Mouse (Mus musculus): ENCODE data around the gene Nptxr. TPM values are rescaled to one million over a fixed set of nuclear protein-coding genes. Genes with fewer than 3 reads are reported as not detected.

Gene Nptxr
- total RNA-seq (2021): 10 to 100 TPM; 17.2 to 17.3 TPM
- long read RNA-seq, experiment 1, partial matches to known transcripts: 0 of 4 reads
- long read RNA-seq, experiment 1, other reads (novel, unspliced or antisense): 4 of 4 reads
- long read RNA-seq, experiment 2, full-length matches to known transcripts: 3 of 14 reads
- long read RNA-seq, experiment 2, partial matches to known transcripts: 0 of 14 reads
- long read RNA-seq, experiment 2, other reads (novel, unspliced or antisense): 11 of 14 reads

DNA sequence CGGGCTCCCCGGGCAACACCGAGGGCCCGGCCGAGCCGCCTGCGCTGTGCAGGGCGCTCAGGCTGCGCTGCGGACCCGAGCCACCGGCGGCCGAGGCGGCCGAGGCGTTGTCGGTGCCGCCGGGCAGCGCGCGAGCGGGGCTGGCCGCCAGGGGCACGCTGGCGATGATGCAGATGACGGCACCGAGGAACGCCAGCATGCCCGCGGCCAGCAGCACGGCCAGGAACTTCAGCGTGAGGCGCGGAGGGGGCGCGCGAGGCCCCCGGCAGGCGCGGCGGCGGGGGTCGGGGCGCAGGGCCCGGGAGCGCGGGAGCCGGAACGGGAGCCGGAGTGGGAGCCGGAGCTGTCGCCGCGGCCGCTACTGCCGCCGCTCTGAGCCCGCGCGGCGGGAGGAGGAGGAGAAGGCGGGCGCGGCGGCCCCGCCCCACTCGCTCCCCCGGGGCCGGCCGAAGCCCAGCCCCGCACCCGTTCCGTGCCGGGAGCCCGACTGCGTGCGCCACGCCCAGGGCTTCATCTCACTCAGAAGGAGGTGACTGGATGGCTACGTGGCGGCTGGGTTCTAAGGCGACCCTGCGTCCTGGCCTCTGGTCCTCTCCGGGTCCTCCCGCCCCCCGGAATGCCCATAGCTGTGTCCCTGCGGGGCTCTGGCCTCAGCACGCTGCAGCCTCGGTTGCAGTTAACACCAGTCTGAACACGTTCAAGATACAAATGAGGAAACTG is at the start of gene Nptxr:
Gene Nptxr (minus strand): TSS at position 415 of the 720 bp plus-strand sequence.
- no peak for DNase-seq (ENCODE audit: low spot score in 2 of 2)

DNA sequence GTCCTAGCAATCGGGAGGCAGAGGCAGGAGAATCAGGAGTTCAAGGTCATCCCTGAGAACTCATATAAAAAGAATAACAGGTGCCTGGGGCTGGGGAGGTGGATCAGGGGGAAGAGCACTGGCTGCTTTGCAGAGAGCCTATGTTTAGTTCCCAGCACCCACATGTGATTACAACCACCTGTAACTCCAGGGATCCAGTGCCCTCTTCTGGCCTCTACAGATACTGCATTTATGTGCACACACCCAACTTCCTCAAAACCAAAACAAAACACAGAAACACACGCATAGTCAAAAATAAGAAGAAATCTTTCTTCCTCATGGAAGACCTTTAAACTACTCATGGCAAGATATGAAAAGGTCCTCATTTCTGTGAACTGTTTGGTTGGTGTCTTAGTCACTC is 45.6 kb upstream of the Nptxr start:
- DNase-seq (ENCODE audit: low spot score in 2 of 2): no peak

DNA sequence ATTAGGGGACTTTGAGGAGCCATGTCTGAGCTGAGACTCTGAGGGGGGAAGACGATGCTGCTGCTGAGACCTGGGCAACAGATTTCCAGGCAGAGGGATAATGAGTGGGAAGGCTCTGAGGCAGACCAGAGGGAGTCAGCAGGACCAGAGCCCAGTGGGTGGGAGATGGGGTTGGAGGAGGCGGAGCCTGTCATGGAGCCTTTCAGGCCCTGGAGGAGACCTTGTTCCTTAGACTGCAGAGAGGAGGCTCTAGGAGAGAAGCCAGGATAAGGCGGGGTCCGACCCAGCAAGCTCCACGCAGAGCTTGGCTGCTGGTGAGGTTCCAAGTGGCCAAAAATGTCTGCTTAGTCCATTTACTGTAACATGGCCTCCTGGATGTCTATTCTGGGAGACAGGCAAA is 42.5 kb upstream of the Nptxr start:
- no peak for DNase-seq (ENCODE audit: low spot score in 2 of 2)

GRCm38 (mm10) chr15:79845986-79846385 is 41.4 kb upstream of the Nptxr start:
- DNase-seq (ENCODE audit: low spot score in 2 of 2): no peak

GRCm38 (mm10) chr15:79842985-79843384 is 38.4 kb upstream of the Nptxr start:
- DNase-seq (ENCODE audit: low spot score in 2 of 2): no peak

DNA sequence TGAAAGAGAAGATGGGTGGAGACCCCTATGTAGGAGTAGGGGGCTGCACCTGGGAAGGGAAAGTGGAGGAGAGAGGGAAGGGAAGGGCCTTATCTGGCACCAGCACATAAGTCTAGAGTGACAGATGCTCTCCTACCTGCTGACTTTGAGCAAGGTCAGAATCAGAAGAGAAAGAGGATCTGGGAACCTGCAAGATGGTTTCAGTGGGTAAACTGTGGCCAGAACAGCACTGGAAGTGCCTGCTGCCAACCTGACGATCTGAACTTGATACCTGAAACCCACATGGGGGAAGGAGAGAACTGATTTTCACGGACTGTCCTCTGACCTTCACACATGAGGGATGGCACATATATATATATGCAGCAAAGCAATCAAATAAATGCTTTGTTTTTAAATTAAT is 35.7 kb upstream of the Nptxr start:
- DNase-seq (ENCODE audit: low spot score in 2 of 2): no peak

GRCm38 (mm10) chr15:79834881-79835260 is 30.3 kb upstream of the Nptxr start:
- DNase-seq (ENCODE audit: low spot score in 2 of 2): no peak

DNA sequence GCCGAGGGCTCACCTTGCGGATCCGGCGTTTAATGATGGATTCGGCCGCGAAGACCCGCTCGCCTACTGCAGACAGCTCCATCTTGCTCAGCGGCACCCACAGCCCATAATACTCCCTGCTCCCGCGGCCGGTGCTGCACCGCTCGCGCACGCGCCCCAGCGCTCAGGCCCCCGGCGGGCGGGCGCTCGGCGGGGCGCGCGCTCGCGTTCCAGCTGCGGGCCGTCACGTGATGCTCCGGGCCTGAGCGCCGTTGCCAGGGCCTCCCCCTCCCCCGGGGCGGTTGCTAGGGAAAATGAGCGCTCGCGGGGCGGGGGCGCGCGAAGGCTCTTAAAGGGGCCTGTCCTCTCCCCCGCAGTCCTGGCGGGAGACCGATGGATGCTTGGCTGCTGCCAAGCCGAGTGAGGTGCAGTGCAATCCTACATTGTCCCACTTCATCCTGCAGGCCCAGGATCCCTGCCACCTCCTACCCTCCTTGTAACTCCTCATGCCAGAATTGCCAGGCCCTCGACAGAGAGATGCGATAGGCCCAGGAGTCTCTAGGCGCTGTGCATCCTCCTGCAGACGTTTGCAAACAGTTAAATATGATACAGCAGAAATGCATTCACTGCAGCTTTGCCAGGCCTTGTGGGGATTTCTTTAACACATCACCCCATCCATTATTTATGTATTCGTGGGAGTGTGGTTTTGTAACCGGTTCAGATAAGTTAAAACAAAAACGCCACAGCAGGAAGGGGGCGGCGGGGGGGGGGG is 29.7 kb upstream of the Nptxr start, which contains the start of the genes Npcd and Cbx6:
Gene Npcd (minus strand): TSS at position 108 of the 751 bp plus-strand sequence.
Gene Cbx6 (minus strand): TSS at position 559 of the 751 bp plus-strand sequence.
- DNase-seq (ENCODE audit: low spot score in 2 of 2): peak; percentile 92 to 96

DNA sequence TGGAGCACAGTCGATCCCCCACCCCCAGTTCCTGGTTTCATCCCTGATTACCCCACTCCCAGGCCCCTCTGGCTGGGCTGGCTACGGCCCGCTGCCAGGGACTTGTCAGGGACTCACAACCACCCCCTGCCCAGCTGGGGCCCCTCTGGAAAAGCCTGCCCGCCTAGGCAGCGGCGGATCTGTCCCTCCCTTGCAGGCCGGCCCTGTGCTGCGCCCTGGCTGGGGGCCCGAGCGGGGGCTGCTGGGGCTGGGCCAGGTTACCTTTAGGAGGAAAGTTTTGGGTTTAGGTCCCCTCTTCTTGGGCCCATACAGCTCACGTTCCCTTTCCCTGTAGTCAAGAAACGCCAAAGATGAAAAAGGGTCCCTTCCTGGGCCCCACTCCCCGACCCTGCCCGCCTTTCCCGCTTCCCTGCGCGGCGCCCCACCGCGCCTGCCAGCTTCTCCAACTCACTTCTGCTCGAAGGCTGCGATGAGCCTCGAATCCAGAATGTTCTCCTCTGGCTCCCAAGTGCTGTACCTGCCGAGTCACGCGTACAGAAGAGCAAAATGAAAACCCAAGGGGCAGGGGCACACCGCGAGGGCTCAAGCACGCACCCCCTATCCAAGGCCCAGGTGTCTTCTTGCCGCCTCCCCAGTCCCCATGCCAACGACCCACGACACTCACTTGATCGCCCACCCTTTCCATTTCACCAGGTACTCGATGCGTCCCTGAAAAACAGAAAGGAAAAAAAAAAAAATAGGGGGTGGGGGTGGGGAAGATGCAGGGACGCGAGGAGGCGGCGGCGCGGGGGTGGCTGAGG is 28.9 kb upstream of the Nptxr start:
- peak in 1 of 2 experiments; percentile 22 for DNase-seq (ENCODE audit: low spot score in 2 of 2)

DNA sequence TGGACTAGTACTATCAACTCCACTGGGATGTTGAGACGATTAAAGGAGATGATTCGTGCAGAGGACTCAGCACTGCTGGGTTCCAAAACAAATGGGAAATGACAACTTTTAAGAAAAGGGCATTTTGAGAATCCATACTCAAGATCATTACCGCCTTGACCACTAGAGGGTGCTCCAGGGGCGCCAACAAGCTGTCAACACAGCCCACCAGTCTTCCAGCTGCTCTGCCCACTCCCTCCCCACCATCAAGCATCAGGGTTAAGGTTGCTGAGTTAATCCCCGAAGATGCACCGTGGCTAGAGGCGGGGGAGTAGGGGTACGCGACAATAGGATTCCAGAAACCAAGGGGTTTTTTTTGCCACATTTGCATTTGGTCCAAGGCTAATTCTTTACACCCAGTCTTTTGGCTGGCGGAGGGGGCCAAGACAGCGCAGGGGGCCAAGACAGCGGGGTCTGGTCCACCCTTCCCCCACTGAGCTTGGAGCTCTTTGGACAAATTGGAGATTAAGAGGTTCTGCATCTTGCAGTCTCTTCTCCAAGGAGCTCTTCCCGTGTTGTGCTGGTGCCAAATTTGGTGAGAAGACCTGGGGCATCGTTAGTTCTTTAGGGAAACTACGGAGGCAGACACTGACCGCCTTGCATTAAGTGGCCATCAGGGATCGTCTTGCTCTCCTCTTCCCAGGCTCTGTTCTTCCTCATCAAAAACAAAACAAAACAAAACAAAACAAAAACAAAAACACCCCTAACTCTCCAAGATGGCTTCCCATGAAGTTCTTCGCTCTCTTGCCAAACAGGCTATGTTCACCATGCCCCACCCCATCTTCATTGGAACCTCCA is 27.7 kb upstream of the Nptxr start:
- peak; percentile 46 to 62 for DNase-seq (ENCODE audit: low spot score in 2 of 2)

DNA sequence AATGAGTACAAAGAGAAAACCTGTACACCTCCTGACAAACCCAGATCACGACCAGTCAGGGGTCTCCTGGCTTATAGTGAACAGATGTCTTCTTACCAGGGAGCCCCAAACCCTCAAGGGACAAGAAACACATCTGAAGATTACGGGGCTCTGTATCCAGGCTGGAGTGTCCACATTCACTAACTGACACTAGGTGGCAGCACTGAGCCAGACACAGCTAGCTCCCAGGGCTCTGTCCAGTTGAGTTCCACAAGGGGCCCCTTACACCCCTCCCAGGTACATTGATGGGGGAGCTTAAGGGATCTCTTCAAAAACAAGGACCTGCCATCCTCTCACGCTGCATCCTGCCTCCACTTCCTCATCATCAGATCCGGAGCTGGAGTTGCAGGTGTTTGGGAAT is 25.8 kb upstream of the Nptxr start:
- DNase-seq (ENCODE audit: low spot score in 2 of 2): peak in 1 of 2 experiments; percentile 56

DNA sequence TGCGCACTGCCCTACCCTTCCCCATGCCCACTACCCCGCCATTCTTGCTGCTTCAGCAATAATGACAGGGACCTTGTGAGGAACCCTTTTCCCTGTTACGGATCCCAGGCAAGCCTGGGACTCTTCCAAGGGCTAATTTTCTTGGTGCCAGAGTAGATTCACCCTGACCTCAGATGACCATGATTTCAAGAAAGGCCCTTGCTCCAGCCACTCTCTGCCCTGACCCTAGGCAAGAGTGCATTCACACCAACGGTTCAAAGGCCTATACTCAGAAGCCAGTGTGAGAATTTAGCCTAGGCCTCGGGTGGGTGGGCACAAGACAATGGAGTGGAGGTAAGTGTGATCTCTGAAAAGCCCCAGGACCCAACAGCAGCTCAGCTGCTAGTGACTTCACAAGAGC is 24.9 kb upstream of the Nptxr start:
- no peak for DNase-seq (ENCODE audit: low spot score in 2 of 2)

- DNase-seq (ENCODE audit: low spot score in 2 of 2): no peak
Measured at GRCm38 (mm10) chr15:79828366-79829035, 23.9 kb upstream of the Nptxr start.

DNA sequence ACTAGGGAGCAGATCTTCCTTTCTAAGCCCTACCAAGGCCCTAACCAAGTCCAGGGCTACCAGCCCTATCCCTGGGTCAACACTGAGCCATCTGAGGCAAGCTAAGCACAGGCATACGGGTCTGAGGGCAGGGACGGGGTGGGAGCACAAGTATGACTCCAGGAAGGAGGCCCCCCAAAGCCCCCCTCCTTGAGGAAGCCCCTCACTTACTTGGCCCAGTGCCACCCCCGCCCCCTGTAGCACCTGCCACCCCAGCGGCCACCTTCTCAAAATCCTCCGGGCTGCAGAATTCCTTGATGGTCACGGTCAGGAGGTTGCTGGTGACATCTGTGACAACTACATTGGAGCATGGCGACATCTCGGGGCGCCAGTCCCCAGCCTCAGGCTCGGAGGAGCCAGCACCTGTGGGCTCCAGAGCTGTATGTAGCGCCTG is 23.2 kb upstream of the Nptxr start:
- no peak for DNase-seq (ENCODE audit: low spot score in 2 of 2)

DNA sequence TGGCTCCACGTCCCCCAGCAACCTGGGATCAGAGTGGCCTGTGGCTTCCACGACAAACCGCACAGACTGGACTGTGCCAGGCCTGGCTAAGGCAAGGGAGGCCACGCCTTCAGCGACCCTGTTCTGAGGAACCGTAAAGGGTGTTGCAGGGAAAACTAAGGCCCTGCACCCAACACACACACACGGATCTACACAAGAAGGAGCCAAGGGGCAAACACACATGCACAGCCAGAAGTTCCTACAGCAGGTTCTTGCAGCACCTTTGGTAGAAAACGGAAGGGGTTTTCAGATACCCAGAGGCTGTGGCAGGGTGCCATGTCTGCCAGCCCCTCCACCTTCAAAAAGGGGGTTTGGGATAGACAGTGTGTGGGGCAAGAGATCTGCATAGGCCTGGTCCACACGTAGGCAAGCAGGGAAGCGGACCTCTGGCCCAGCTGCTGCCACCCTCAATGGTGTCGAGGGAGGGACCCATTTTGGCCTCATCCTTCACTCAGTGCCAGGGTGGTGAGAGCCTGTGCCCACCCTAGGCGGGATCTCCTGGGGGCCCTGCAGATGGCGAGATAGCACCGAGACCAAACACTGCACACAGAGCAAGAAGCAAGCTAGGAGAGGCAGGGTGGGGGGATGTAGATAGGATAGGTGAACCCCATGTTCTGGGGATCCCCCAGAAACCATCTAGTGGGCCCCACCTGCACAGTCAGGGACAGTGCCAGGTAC is 22.7 kb upstream of the Nptxr start:
- DNase-seq (ENCODE audit: low spot score in 2 of 2): no peak

GRCm38 (mm10) chr15:79826221-79826935 is 21.8 kb upstream of the Nptxr start:
- DNase-seq (ENCODE audit: low spot score in 2 of 2): no peak

DNA sequence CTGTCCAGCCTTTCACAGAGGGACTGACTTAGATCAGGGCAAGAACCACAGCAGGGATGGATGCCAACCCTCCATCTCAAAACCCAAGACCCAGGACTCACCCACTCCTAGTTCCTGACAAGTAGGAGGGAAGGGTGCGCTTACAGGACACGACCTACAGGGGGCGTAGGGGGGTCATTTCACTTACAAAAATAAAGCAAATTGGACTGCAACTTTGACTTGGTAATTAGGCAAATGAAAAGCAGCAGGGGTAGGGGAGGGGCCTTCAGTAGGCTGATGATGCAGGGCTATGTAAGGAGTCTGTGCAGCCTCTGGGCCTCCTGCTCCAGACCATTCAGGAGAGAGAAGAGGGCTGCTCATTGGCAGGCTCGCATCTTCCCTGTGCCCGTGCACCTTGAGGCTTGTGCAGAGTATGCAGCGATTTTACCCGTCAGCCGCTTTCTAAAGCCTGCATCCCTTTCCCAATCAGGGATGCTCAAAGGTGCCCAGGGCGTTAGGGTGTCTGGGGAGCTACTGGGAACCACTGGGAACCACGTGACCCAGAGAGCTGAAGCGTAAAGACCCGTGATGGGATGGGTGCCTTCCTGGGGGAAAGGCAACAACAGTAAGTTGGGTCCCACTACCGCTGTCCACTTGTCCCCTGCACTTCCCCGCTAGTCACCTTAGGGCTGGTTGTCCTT is 20.7 kb upstream of the Nptxr start:
- DNase-seq (ENCODE audit: low spot score in 2 of 2): no peak

Data from adrenal gland, postnatal 4 days (tissue).